Mouse (Mus musculus): ENCODE data around the gene Stk33.

DNA sequence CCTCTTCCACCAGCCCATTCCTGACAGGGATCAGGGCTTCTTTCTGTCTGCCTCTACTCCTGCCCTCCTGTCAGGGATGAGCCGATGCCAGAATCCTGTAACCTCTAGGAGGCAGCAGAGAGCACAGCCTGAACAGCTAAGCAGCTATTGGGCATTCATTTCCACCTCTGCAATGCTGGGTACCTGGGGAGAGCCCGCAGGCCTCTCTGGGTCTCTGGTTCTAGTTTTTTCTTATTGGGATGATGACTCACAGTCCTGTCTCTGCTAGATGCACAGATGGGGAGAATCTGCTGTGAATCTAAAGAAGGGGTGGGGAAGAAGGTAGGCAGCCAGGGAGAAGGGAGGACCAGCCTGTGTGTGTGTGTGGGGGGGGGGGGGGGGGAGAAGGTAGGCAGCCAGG lies 208.1 kb downstream of the Stk33 start:
- TF ChIP-seq CTCF (IDR thresholded peaks at IDR 0.05; ENCODE audit: low read depth) (peak; percentile 84), EP300 (IDR thresholded peaks at IDR 0.05; ENCODE audit: low read depth) (no peak)

All from liver, postnatal 0 days (tissue).